Comparison of ENCODE assay signal across 8 mouse cellular contexts in genomic region chr12:87416690-87417089, GRCm38 (mm10). TPM values are rescaled to one million over a fixed set of nuclear protein-coding genes. Genes with fewer than 3 reads are reported as not detected.
DNase-seq lines count a peak whose midpoint lies in the region; ATAC-seq and TF ChIP-seq lines count a peak whose summit lies in the region.

No protein-coding gene starts in this region.

- no peaks in the 10 kb centered on the region for H3K9me3 ChIP-seq in intestine, postnatal 0 days (ENCODE audit: control insufficient read depth)
- no peaks in the 10 kb centered on the region for H3K9me3 ChIP-seq in liver, postnatal 0 days (ENCODE audit: low read length)

- no peak overlapping the region for H3K27ac ChIP-seq in intestine, postnatal 0 days (ENCODE audit: low read depth, low read length)
- H3K27ac ChIP-seq in liver, postnatal 0 days (ENCODE audit: low read depth): no peak overlapping the region

- H3K4me1 ChIP-seq in intestine, postnatal 0 days (replicated peaks; ENCODE audit: control insufficient read depth, insufficient read depth, low read length): no peaks in the 10 kb centered on the region
- H3K4me1 ChIP-seq in liver, postnatal 0 days (ENCODE audit: insufficient read depth): no peaks in the 10 kb centered on the region; the same call in 1 of the 2 replicates

- peak; percentile 92 for TF ChIP-seq CTCF in intestine, postnatal 0 days (IDR thresholded peaks at IDR 0.05; ENCODE audit: low read depth)
- peak; percentile 89 for TF ChIP-seq CTCF in liver, postnatal 0 days (IDR thresholded peaks at IDR 0.05; ENCODE audit: low read depth)

- H3K4me3 ChIP-seq in intestine, postnatal 0 days (ENCODE audit: low read depth, low read length): no peak overlapping the region
- H3K4me3 ChIP-seq in liver, postnatal 0 days (ENCODE audit: low read depth, low read length): no peak overlapping the region

- no peak overlapping the region for H3K9ac ChIP-seq in intestine, postnatal 0 days (ENCODE audit: low read depth, low read length)
- H3K9ac ChIP-seq in liver, postnatal 0 days (replicated peaks): no peak overlapping the region

- no peak for TF ChIP-seq EP300 in liver, postnatal 0 days (IDR thresholded peaks at IDR 0.05; ENCODE audit: low read depth)

- H3K4me2 ChIP-seq in intestine, postnatal 0 days (replicated peaks; ENCODE audit: low read depth): no peak overlapping the region
- H3K4me2 ChIP-seq in liver, postnatal 0 days (ENCODE audit: low read depth, low read length): no peak overlapping the region

- peak; percentile 52; the same call in 1 of the 2 replicates for ATAC-seq in frontal cortex, adult (ENCODE audit: low TSS enrichment)
- peak; percentile 50 for ATAC-seq in intestine, postnatal 0 days
- peak; percentile 62 for ATAC-seq in liver, postnatal 0 days

- H3K36me3 ChIP-seq in intestine, postnatal 0 days (ENCODE audit: control insufficient read depth, insufficient read depth): no peaks in the 10 kb centered on the region
- no peaks in the 10 kb centered on the region for H3K36me3 ChIP-seq in liver, postnatal 0 days (replicated peaks; ENCODE audit: insufficient read depth, low read length)

- no peaks in the 10 kb centered on the region for H3K27me3 ChIP-seq in intestine, postnatal 0 days (replicated peaks; ENCODE audit: control insufficient read depth, insufficient read depth, low read length)
- no peaks in the 10 kb centered on the region for H3K27me3 ChIP-seq in liver, postnatal 0 days (ENCODE audit: insufficient read depth, low read length)

- DNase-seq in frontal cortex, postnatal 10 days (ENCODE audit: low spot score in 2 of 2): no peak
- peak; percentile 82 for DNase-seq in A20 (ENCODE audit: low read depth, low spot score)
- DNase-seq in adrenal gland, adult (ENCODE audit: inconsistent age in 2 of 2, low spot score in 1 of 2): peak; percentile 67 to 90
- peak; percentile 66 for DNase-seq in embryo, embryonic 11 days
- DNase-seq in liver, postnatal 0 days: peak; percentile 80
- peak; percentile 29 for DNase-seq in spleen, adult 12 weeks (ENCODE audit: low spot score)

- WGBS in intestine, postnatal 0 days: 33% methylated on average over 7 of the region's 7 CpGs
- 21% methylated on average over 7 of the region's 7 CpGs for WGBS in liver, postnatal 0 days (ENCODE audit: insufficient replicate concordance)

RNA-seq across cellular contexts. Expression of gene Slirp, which starts 27.0 kb away (rescaled TPM):
- 250 and 272 TPM in 2 replicates for polyA plus RNA-seq in intestine, postnatal 0 days (2015; fragmentation: Nextera tagmentation; extraction: Ambion mirVana)
- 132 and 146 TPM in 2 replicates for polyA plus RNA-seq in liver, postnatal 0 days (2015; fragmentation: Nextera tagmentation; extraction: Ambion mirVana)

RNA-seq across cellular contexts. Expression of gene Alkbh1, which starts 27.1 kb away (rescaled TPM):
- polyA plus RNA-seq in intestine, postnatal 0 days (2015; fragmentation: Nextera tagmentation; extraction: Ambion mirVana): 13.6 and 21.9 TPM in 2 replicates
- 10.1 and 13.1 TPM in 2 replicates for polyA plus RNA-seq in liver, postnatal 0 days (2015; fragmentation: Nextera tagmentation; extraction: Ambion mirVana)

RNA-seq across cellular contexts. Expression of gene Sptlc2, which starts 28.5 kb away (rescaled TPM):
- polyA plus RNA-seq in intestine, postnatal 0 days (2015; fragmentation: Nextera tagmentation; extraction: Ambion mirVana): 186 and 199 TPM in 2 replicates
- 39.5 and 42.3 TPM in 2 replicates for polyA plus RNA-seq in liver, postnatal 0 days (2015; fragmentation: Nextera tagmentation; extraction: Ambion mirVana)

RNA-seq across cellular contexts. Expression of gene Snw1, which starts 55.4 kb away (rescaled TPM):
- 66.9 and 70.7 TPM in 2 replicates for polyA plus RNA-seq in intestine, postnatal 0 days (2015; fragmentation: Nextera tagmentation; extraction: Ambion mirVana)
- 41.3 and 42.0 TPM in 2 replicates for polyA plus RNA-seq in liver, postnatal 0 days (2015; fragmentation: Nextera tagmentation; extraction: Ambion mirVana)

Comparison
In these comparisons a context has a peak if more than half of its experiments do, and no peak if none do; other contexts are left out.
1. DNase-seq: peak in A20 (single experiment), adrenal gland, adult (2 of 2), embryo, embryonic 11 days (single experiment), liver, postnatal 0 days (single experiment) and spleen, adult 12 weeks (single experiment); none in frontal cortex, postnatal 10 days (0 of 2).
2. Peak in every context shown above with its lines, with median percentiles within 50 percentile points of each other: ATAC-seq.